Mouse (Mus musculus): ENCODE results near the gene Fam120a.

The Fam120a gene

DNA sequence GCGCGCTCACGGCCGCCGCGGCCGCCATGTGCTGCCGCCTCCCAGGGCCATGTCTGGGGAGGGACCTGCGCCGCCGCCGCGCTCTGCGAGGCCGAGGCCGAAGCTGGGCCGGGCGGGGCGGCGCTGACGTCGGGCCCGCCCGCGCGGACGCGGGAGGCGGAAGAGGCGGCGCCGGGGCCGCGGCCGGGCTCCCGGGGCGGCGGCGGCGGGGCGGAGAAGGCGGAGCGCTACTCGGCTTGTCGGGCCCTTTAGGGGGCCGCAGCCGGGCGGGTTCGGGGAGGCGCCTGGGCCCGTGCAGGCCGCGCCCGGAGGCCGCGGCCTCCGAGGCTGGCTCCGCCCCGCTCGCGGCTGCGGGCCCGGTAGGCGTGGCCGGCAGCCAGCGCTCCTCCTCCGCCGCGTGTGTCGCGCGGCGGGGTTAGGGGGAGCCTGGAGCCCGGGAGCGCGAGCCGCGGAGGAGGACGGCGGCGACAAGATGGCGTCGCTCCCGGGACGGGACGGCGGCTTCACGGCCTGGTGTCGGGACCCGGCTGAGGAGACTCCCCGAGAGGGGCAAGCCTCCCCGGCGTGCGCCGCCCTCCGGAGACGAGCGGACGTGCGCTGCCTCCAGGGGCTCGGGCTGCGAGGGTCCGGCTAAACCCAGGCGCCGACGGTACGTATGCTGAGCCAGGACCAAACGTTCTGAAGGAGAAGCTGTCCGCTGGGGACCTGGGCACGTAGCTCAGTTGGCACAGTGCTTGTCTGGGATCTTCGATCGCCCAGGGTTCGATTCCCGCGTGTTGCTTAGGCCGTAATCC is at the start of gene Fam120a:
Fam120a (minus strand) TSS at position 62 of the 794 bp plus-strand sequence.
- DNase-seq (ENCODE audit: low spot score), result peak; percentile 89

DNA sequence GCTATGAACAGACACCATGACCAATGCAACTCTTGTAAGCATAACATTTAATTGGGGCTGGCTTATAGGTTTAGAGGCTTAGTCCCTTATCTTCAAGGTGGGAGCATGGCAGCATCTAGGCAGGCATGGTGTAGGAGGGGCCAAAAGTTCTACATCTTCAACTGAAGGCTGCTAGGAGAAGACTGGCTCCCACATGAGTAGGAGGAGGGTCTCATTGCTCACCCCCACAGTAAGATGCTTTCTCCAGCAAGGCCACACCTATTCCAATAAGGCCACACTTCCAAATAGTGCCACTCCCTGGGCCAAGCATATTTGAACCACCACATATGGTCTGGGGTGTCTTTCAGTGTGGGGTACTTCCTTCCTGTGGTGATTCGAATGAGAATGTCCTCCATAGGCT is 49.6 kb upstream of the Fam120a start:
- no peak for DNase-seq (ENCODE audit: low spot score)

DNA sequence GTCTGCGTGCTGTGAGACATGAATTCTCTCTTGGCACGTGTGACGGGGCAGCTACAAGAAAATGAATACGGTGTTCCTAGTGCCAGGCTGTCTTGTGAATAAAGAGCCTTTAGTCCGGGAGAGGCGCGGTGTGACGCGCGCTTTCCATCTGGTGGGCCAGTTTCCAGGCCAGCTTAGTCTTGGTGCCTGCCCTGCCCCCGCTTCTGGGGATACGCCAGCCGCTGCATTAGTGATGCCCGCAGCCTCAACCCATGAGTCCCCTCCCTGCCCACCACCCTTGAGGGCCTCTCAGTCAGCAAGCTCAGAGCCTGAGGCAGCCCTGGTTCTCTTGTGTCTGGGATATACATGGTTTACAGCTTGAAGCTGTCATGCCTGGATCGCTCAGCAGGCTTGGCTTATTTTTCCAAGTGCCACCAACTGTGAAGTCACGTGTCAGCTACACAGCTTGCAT is 48.5 kb upstream of the Fam120a start:
- peak; percentile 77 for DNase-seq (ENCODE audit: low spot score)

DNA sequence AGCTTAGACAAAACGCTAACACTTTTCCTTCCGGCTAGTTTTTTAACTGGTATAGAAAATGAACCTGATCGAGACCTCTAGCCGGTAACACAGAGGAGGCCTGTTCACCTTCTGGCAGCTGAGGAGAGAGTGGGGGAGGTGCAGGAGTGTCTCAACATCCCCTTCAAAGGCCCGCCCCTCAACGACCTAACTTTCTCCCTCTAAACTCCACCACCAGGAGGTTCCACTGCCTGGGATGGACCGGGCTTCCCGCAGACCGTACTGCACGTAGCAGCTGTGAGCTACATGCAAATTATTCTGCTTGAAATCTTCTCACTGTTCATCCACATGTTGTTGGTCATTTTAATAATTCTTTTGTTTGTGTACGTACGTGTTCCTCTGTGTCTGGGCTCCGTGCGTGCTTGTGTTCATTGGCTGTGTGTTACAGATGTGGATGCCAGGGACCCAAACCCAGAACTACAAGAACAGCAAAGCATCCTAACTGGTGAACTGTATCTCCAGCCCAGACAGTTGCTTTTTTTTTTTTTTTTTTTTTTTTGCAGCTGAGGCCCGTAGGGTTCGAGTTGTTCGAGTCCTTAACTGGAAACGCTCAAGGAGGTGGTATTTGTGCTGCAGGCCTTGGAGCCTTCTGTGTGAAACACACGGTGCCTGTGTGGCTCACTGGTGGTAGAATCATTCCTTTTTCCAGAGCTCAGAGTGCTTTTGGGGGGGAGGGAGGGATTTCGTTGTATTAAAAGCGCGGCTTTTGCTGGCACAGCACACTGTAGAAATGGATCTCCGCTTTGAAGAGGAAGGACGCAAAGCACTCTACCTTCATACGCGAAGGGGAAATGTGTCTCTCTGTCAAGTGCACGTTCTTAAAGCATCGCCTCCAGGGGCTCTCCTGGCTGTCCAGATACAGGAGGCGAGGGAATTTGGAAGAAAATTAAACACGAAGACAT is 47.8 kb upstream of the Fam120a start:
- peak; percentile 67 for DNase-seq (ENCODE audit: low spot score)

DNA sequence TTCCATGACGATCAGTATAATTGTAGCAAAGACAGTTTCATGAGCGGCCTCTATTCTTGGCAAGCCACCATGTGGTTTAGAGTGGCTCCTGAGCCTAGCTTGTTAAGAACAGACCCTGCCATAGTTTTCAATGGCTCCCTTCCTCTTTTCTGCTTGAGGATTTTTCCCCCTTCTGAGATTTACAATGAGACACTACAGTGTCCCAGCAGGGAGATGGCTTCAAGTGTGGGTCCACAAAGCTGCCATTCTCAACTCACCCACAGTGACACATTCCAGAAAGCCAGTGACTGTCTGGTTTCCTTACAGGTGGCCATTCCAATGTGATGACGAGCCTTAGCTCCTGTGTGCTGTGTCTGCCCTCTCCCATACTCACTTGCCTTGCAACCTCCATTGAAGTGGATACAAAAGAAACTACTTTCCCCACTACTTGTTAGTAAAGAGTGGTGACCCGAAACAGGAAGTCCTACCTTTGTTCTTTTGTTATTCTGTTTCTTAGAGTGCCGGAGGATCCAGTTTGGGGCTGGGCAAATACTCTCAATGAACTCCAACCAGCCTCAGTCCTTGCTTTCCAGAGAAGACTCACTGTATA is 45.5 kb upstream of the Fam120a start:
- no peak for DNase-seq (ENCODE audit: low spot score)

DNA sequence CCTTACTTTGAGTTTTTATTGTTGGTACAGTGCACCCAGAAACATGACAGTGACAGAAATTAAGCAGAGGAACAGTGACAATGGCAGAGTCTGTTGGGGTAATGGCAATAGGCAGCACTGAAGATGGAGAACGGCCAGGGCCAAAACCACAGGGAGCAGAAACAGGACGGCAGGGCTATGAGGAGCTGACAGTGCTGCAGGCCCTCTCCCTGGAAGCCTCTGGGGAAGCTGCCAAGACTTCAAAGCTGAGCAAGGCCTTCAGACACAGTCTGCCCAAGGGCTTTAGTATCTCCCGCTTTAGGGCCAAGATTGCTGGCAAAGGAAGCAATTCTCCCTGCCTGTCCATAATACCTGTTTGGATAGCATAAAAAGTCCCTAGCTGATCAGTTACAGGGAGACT is 33.9 kb upstream of the Fam120a start:
- DNase-seq (ENCODE audit: low spot score), result peak; percentile 36

DNA sequence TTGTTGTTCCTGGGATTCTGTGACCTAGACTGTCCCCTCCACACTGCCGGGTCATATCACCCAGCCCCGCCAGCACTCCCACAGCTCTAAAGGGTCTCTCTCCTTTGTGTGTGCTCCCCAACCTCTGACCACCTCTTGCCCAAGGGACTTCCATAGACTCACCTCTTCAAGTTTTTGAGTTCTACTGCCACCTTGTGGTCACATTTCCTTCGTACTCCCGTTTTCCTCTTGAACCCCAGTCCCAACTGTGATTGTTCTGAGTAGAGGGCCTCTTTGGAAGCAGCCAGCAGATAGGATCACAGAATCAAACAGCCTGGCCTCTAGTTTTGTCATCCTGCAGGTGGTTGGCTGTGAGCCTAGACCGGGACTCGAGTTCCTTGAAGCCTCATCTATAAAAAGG is 30.8 kb upstream of the Fam120a start:
- DNase-seq (ENCODE audit: low spot score), result peak; percentile 70

DNA sequence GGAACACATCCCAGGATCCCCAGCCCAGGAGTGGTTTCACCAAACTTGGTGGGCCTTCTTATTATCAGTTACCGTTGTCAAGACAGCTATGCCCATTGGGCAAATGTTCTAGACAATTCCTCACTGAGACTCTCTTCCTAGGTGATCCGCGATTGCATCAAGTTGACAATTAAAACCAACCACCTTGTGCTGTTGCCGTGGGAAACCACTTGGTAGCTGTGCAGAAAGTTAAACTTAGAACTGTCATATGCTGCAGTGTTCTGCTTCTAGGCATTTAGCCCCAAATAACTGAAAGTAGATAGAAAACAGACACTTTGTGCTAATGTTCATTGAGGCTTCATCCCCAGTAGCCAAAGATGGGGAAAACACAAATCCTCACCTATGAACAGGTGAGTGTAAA is 28.9 kb upstream of the Fam120a start:
- DNase-seq (ENCODE audit: low spot score), result no peak

DNA sequence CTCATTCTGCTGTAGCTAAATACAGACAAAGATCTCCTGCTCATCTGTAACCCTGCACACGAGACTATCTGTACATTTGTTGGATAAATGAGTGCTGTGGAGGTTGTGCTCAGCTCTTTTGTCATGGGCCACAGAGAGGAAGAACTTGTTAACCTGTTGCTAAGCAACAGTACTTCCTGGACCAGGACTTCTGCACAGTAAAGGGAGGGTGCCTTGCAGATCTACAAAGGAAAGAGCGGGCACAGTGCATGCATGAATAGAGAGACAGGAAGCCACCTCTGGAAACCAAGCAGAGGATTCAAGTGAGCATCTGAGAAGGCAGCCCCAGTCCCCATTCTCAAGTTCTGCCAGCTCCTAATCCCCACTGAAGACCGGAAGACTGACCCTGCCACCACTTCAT is 27.1 kb upstream of the Fam120a start:
- DNase-seq (ENCODE audit: low spot score), result no peak

DNA sequence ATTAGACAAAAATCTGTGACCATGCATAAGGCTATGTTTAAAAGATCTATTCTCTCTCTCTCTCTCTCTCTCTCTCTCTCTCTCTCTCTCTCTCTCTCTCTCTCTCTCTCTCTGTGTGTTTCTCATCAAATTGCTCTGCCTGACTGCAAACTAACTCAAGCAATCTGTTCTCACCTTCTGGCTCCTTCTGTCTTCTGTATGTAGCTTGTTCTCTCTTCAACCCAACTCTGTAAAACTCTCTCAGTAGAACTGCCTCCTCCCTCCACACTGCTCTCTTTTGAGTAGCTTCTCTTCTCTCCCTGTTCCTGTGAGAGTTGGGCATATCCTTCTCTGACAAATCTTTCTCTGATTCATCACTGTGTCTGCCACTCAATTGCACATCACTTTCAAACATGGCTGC is 25.1 kb upstream of the Fam120a start:
- DNase-seq (ENCODE audit: low spot score), result no peak

DNA sequence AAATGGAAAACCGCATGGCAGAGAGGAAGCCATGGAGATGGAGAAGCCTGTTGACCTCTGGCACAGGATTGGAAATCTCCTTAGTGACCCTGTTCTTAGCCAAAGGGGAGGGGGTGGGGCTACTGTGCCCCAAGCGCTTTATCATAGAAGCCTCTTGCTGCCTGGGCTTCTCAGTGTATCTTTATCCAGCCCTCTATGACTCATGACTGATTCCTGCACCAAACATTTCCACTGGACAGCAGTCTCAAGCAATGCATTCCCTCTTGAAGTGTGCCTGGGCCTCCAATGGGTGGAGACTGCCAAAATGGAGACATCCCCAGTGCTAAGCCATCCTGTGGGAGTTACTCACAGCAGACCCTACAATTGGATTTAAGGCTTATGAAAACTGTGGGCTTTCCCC is 22.3 kb upstream of the Fam120a start:
- DNase-seq (ENCODE audit: low spot score), result no peak

DNA sequence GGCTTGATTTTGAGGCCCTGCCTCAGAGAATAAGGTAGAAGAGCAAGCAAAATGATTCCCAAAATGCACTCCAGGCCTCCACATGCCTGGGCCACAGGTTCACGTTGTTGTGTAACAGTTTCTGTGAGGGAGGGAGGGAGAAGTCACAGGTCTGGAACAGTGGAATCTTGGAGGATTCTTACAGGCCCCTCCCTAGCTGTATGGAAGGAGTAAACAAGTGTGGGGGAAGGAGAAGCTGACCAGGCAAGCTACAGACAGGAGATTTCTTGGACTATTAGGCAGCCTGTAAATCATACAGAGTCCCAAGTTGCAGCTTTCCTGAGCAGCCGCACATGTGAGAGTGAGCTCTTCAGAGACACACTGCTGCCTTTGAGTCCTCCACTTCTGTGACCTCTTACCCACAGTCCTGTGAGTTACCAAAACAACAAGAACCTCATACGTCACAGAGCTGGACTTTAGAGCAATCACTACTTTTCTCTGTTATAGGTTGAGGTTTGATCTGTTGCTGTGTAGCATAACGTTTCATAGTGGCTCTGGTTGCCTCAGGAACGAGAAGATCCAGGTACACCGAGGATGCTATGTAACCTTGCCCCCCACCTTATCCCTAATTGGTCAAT is 14.8 kb upstream of the Fam120a start:
- DNase-seq (ENCODE audit: low spot score), result no peak

DNA sequence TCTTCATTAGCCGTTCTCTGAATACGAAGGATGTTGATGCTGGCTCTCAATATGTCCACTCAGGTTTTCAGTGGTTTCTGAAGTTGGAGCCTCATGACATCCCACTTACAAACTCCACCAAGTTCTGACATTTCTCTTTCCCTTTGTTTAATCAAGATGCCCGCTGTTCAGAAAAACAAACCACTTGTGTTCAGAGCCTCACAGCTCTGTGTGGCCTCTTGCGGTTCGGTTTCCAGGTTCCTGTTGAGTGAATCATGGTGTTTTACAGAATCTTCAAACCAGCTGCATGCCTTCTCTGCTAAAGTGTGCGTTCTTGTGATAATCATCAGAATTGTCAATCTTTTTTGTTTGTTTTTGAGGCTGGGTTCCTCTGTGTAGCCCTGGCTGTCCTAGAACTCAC is 11.3 kb upstream of the Fam120a start:
- no peak for DNase-seq (ENCODE audit: low spot score)

DNA sequence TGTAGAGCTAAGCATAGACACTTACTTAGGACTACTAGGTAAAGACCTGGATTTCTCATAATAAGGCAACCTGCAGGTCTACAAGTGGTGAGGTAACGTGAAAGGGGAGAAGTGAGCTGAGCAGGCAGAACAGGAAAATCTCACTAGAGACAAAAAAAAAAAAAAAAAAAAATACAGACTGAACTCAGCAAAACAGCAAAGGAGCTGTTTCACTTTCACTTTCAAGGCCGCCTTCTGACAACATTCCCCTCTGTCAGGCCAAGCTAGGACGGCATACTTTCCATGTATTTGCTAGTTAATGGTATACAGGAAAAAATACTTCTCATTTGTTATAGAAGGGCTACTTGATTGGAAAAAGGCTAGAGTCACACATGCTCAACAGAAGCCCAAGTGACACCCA is 10.0 kb upstream of the Fam120a start:
- peak; percentile 54 for DNase-seq (ENCODE audit: low spot score)

DNA sequence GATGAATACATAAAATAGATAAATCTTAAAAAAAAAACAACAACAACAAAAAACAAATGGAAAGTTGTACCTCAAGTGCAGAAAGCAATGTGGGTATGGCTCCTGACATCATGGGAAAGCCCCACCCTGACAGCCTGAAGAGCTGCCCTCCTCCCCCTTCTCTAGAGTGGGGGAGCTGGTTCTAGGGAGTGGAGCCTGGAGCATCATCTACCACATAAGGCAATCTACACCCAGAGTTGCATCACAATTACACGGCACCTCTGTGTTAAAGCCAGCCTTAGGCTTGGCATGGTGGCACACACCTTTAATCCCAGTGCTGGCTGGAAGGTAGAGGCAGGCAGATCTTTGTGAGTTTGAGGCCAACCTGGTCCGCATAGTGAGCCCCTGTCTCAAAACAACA is 6.9 kb upstream of the Fam120a start:
- DNase-seq (ENCODE audit: low spot score), result peak; percentile 44

DNA sequence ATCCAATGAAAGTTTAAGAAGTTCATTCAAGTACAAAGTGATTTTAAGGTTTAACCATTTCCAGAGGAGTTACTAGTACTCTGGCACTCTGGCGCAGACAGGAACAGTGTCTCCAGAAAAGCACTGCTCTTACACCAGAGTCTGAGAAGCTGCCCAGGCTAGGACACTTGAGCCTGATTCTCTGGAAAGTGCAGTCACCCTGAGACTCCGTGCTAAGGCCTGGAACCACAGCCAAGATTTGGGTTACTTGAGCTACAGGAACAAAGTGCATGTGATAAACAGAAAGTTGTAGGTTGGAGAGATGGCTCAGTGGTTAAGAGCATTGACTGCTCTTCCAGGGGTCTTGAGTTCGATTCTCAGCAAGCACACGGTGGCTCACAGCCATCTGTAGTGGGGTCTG is 6.4 kb upstream of the Fam120a start:
- no peak for DNase-seq (ENCODE audit: low spot score)

DNA sequence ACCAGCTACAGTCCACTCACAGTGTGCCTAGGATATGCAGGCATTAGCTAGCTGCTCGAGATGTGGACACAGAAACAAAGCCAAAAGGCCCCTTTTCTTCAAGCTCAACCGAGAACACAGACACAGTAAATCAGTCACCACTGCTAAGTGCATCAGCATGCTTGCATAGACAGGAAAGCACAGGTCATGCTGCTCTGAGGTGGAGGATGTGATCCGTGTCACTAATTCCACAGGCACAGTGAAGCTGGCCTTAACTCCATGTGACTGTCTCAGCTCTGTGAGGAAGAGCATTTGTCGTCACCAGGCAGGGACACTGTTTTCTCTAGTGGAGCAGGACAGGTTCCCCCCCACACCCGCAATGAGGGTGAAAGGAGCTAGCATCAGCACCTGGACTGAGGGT is 5.4 kb upstream of the Fam120a start:
- no peak for DNase-seq (ENCODE audit: low spot score)

DNA sequence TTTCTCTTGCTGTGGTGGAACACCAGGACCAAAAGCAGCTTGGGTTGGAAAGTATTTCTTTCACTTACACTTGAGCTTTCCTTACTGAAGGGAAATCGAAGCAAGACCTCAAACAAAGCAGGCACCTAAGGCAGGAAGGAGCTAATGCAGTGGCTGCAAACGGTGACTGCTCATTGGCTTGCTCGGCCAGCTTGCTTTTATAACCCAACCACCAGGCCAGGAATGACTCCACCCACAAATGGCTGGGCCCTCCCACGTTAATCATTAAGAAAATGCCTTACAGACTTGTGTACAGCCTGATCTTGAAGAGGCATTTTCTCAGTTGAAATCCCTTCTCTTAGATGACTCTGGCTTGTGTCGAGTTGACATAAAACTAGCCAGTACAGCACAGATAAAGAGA is 3.2 kb upstream of the Fam120a start:
- no peak for DNase-seq (ENCODE audit: low spot score)

DNA sequence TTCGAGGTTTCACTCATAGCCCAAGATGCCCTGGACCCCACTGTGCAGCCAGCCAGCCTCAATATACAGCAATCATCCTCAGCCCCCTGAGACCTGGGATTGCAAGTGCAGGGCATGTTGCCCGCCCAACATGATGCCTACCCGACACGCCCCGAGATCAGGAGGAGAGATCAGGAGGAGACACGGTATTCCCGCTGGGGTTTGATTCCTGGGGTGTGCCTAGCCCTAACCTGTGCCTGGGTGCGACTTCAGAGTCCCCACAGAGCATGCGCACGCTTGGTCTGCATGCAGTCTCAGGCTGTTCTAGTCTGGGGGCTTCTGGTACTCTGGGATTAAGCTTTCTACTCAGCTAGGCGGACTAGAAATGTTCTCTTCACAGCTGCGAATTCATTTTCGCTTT is 2.7 kb upstream of the Fam120a start:
- DNase-seq (ENCODE audit: low spot score), result peak; percentile 18

DNA sequence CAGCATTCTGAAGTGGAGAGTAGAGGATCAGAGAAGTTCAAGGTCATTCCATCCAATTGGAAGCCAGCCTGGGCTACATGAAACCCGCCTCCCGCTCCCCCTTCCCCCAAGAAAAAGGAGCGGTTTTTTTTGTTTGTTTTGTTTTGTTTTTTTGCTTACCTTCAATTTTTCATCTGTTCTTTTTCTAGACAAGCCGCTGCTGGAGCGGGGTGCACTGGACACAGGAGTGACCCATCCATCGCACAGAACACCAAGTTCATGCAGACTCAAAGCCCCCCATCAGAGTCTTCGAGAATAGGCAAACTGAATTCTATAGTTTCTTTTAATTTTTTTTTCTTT is 902 bp upstream of the Fam120a start:
- no peak for DNase-seq (ENCODE audit: low spot score)

DNA sequence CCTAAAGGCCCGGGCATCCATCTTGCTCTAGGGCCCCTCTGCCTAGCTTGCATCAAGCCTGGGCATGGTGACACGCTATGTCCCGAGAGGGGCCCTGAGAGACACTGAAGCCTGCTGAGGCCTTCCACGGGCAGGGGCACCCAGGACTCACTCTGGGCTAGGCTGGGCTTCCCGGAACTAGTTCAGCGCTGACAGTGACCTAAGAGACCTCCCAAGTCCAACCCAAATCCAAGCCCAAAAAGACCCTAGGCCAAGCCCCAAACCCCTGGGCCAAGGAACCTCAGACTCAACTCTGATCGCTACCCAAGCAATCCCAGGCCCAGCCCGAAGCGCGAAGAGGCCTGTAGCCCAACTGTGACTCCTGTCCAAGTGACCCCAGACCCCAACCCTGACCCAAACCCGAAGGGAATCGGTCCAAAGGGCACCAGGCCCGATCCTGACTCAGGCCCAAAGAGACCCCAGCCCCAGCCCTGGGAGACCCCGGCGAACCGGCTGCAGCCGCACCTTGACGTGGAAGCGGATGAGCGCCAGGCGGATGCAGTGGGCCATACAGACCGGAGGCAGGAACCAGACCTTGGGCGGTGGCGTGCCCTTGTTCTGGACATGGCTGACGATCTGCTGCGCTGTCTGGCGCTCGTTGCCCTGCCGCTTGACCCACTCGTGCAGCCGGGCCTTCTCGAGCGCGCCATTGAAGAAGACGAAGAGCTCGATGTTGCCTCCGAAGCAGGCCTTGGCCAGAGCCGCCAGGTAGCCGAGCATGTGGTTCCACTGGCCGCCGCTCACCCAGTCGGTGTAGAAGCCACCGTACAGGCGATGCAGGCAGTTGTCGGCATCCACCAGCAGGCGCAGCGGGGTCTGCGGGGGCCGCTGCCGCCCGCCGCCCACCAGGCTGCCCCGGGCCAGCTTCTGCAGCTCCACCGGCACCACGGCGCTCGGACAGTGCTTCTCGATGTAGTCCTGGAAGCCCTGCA is 681 bp downstream of the Fam120a start:
- peak; percentile 69 for DNase-seq (ENCODE audit: low spot score)
